Mouse (Mus musculus): ENCODE results near the gene Mprip.

GRCm38 (mm10) chr11:59707931-59708611 is 47.0 kb downstream of the Mprip start:
- no peak for TF ChIP-seq EP300 (IDR thresholded peaks at IDR 0.05; ENCODE audit: low read depth)
- TF ChIP-seq CTCF (IDR thresholded peaks at IDR 0.05; ENCODE audit: low read depth), result no peak
